Mouse (Mus musculus): ENCODE measurements around the gene Chst1.

The Chst1 gene

DNA sequence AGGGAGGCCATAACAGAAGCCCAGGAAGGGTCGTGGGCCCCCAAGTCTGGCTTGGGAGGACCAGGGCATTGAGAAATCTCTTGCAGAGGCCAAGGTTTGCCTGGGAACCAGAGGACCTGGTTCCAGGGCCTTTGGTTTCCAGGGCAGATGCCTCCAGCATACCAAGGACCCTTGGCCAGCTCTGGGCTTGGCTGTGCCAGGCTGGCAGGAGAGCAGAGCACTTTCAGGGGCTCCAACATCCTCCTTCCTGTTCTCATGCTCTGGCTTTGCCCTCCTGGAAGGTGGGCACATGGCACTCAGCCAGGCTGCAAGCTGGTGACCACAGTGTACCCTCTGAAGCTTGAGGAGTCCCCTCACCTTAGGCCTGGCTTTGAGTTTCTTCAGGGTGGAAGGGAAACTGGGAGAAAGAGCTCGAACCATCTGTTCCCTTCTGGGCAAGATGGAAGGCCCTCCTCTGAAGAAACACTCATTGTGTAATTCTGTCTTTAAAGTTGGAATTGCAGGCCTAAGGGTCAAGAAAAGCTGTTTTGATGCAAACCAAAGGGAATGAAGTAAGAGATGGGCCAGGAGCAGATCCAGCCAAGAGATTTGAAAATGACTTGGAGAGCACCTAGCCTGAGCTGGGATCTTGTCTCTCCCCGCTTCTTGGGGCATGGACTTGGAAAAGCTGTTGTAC is 10.3 kb downstream of the Chst1 start:
- no peak for DNase-seq

- DNase-seq = no peak
Measured at GRCm38 (mm10) chr2:92613645-92614044, 14.1 kb downstream of the Chst1 start.

DNA sequence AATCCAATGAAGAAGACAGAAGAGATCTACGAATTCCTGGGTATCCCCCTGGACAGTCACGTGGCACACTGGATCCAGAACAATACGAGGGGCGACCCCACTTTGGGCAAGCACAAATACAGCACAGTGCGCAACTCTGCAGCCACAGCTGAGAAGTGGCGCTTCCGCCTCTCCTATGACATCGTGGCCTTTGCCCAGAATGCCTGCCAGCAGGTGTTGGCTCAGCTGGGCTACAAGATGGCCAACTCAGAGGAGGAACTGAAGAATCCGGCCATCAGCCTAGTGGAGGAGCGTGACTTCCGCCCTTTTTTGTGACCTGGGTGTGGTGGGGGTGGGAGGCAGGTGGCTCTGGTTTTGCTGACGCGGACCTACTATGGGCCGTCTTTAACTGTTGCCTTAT is 14.6 kb downstream of the Chst1 start:
- no peak for DNase-seq

DNA sequence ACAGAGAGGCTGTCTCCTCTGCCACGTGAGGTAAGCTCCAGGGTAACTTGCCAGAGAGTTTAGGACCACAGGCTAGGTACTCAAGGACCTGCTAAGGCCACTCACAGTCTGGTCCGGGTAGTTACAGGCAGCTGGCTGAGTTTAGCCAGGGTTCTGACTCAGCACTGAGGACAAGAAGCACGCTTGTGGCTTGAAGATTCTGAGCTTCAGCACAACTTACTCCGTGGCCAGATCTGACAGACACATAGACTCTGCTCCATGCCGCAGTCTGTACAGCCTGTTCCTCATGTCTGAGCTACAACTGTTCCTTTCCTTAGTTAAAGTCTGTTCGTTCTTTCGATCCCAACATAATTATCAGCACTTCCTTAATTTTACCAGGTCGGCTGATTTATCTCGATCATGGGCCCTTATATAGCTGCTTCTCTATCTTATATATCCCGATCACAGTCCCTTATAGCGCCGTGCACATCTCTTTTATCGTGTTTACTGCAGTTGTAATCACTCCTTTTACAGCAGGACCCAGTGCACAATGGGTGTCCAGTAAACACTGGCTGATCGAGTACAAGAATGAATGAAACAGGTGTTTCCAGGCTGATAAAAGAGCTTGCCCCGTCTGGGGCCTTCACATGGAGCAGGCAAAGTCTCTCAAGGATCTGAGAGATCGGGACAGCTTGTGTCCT is 17.7 kb downstream of the Chst1 start:
- no peak for DNase-seq

GRCm38 (mm10) chr2:92618016-92618415 is 18.5 kb downstream of the Chst1 start:
- DNase-seq = no peak

GRCm38 (mm10) chr2:92627633-92628032 is 28.1 kb downstream of the Chst1 start:
- DNase-seq = no peak

- DNase-seq = no peak
Measured at GRCm38 (mm10) chr2:92630799-92631198, 31.3 kb downstream of the Chst1 start.

DNA sequence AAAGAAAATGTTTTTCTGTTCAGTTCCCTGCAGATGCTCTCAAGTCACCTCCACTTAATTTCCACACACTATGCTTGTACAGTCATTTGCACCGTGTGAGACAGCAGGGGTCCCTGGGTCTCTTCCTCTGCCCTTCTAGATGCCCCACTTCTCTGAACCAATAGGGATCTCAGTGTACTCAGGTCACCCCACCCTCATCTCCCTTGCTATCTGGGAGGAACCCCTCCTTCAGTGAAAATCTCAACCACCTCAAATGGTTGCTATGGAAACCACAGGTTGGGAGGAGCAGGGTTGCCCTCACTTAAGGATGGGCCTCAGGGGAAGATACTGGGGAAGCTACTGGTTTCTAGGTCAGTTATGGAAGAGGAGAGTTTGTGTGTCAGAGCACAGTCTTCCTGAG is 32.5 kb downstream of the Chst1 start:
- no peak for DNase-seq

- DNase-seq = peak; percentile 19
Measured at GRCm38 (mm10) chr2:92640555-92640954, 41.0 kb downstream of the Chst1 start.

DNA sequence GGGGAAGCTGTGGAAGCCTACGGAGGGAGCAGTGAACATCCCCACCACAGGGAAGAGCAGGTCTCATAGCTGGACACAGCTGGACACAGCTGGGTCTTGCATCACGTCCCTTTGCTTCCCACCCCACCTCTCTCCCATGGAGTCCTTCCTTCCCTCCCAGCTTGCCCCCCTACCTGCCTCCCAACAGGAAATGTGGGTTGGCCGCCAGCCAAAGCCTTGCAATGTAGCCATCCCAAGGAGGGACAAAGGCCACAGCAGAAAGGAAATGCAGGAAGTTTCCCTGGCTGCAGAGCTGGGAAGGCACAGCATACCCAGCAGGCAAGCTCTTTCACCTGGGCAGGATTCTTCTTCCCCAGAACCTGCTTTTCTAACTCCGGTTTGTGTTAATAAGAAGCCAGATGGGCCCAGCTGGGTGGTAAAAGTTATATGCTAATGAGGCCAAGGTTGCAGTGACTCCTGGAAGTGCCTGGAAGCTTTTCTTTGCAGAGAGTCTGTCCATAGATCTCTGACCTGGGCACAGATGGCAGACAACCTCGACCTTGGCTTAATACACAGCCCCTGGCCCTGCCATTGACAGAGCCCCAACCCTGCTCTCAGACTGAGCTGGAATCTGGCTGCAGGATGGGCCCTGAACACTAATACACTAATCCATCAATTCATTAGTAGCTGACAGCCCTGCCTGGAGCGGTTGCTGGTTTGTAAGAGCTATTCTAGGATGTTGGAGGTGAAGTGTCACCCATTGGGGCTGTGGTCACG is 46.0 kb downstream of the Chst1 start:
- peak; percentile 92 for DNase-seq

GRCm38 (mm10) chr2:92649154-92649801 is 49.8 kb downstream of the Chst1 start:
- peak; percentile 32 for DNase-seq

DNA sequence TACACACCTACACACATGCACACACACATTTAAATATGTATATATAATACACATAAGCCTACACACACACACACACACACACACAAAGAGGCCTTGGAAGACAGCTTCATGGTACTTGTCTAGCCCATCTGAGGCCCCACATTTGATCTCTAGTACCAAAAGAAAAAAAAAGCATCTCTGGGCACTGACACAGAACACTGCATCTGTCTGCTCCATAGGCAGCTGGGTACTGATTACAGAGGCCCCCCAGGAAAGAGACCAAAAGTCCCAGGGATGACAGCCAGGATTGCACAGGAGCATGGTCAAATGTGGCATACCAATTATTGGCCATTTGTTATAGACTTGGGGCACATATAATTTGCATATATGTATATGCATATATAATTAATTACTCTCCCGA is 50.9 kb downstream of the Chst1 start:
- no peak for DNase-seq

DNA sequence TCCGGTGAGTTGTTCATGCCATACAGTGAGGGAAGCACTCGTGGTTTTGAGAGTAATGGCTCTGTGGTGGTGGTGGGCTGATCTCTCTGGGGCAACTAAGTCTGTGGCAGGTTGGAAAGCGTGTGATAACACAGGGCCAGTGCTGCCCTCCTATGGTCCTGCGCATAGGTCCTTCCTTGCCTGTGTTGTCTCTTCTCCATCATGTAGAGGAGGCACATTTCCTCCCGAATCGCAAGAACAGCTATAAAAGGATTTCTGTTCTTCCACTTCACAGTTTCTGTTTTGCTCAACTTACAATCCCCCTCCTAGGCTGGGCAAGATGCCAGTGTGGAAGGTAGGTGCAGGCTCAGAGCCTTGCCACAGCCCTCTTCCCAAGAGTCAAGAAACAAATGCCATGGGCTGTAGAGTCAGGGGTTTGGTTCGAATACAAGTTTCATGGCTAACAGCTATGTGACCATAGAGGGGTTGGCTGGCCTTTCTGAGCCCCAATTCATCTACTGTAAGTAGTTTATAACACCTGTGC is 51.8 kb downstream of the Chst1 start:
- no peak for DNase-seq

DNA sequence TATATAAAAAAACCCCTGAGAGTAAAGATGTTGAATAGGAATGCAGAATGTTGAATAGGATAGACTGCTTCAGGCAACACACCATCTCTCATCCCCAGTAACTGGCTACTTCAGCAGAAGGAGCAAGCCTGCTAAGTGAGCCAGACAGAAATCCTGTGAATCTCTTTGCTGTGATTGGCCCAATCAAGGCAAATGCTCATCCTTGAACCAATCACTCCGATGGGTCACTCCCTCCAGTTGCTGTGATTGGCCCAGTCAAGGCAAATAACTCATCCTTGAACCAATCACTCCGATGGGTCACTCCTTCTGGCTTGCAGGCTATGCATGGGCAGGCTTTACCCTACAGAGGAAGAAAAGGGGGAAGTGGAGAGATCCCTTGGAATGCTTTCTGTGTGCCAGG is 57.7 kb downstream of the Chst1 start:
- no peak for DNase-seq

DNA sequence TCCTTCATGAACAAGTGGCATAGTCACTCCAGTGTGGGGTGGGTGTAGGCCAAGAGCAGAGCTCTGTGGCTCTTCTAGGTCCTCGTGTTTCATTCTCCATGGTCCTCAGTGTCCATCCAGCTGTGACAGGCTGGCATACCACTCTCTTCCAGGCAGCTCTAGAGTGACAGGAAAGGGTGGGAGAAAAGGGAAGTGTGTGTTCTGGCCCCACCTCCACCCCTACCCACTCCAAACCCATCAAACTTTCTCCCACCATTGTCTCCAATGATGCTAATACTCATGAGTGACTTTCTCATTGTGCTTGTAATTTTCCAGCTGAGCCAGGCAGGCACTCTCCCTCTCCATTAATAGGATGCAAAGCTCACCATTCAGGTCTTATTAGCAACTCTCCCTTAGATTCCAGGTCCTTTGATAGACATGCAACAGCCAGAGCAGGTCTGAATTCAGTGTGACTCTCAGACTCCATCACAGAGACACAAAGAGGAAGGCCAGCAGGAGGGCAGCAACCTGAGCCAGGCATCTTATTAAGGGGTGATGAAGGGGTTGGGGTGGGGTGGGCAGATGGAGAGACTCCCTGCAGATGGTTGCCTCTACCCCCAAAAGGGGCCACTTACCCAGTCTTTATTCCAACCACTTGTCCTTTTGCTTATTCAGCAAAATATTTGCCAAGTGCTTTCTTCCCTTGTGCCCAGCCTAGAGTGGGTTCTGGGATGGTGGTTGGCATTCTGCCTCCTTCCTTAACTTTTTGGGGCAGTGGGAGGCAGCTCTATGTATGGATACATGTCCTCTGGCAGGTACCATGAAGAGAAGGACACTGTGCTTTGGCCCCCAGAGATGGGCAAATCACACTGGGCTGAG is 59.0 kb downstream of the Chst1 start:
- DNase-seq = no peak

- peak; percentile 77 for DNase-seq
Measured at GRCm38 (mm10) chr2:92659491-92660035, 60.1 kb downstream of the Chst1 start.

GRCm38 (mm10) chr2:92662534-92663068 is 63.1 kb downstream of the Chst1 start:
- no peak for DNase-seq

Measured in kidney, postnatal 10 days (tissue).